Mouse (Mus musculus): ENCODE results near the gene Cables2. TPM values are rescaled to one million over a fixed set of nuclear protein-coding genes. Genes with fewer than 3 reads are reported as not detected.

Cables2 gene
- total and polyA plus RNA-seq, 2 experiments from 2014 or later = 28.4 to 58.8 TPM

- 61% methylated on average over 8 of the region's 8 CpGs for WGBS
- Histone ChIP-seq H3K36me3 (ENCODE audit: insufficient read depth) (no peaks in the 10 kb centered on the region), H3K9me3 (ENCODE audit: low read length) (0 out of 2 replicates have a peak, but pooled peaks cover 3% of the 10 kb centered on the region), H3K4me3 (ENCODE audit: low read depth, low read length) (no peak overlapping the region), H3K27ac (ENCODE audit: low read depth, low read length) (no peak overlapping the region; the same call in 1 of the 2 replicates), H3K27me3 (ENCODE audit: insufficient read depth, low read length) (no peaks in the 10 kb centered on the region), H3K4me1 (ENCODE audit: insufficient read depth) (no peaks in the 10 kb centered on the region; the same call in 1 of the 2 replicates), H3K9ac (no peak overlapping the region), H3K4me2 (ENCODE audit: low read depth) (no peak overlapping the region)
- ATAC-seq = peak; percentile 26; the same call in 1 of the 2 replicates
- TF ChIP-seq CTCF (IDR thresholded peaks at IDR 0.05; ENCODE audit: low read depth) = no peak
- DNase-seq = no peak
These were observed 58.3 kb downstream of the Cables2 start for GRCm38 (mm10) chr2:180215011-180215461.

- Histone ChIP-seq H3K27me3 (ENCODE audit: insufficient read depth, low read length) (no peaks in the 10 kb centered on the region), H3K4me1 (ENCODE audit: insufficient read depth) (no peaks in the 10 kb centered on the region; the same call in 1 of the 2 replicates), H3K4me2 (ENCODE audit: low read depth) (no peak overlapping the region), H3K27ac (ENCODE audit: low read depth, low read length) (no peak overlapping the region; the same call in 1 of the 2 replicates), H3K9ac (no peak overlapping the region), H3K9me3 (ENCODE audit: low read length) (0 out of 2 replicates have a peak, but pooled peaks cover 3% of the 10 kb centered on the region), H3K4me3 (ENCODE audit: low read depth, low read length) (no peak overlapping the region), H3K36me3 (ENCODE audit: insufficient read depth) (no peaks in the 10 kb centered on the region)
- no peak for DNase-seq
- ATAC-seq = peak; percentile 53; the same call in 1 of the 2 replicates
- TF ChIP-seq CTCF (IDR thresholded peaks at IDR 0.05; ENCODE audit: low read depth) = no peak
- 66% methylated on average over 4 of the region's 4 CpGs for WGBS
These were observed 58.8 kb downstream of the Cables2 start for GRCm38 (mm10) chr2:180214352-180214978.

GRCm38 (mm10) chr2:180212255-180212654 is 61.0 kb downstream of the Cables2 start:
- Histone ChIP-seq H3K27me3 (ENCODE audit: insufficient read depth, low read length) (no peaks in the 10 kb centered on the region), H3K36me3 (ENCODE audit: insufficient read depth) (no peaks in the 10 kb centered on the region), H3K4me3 (ENCODE audit: low read depth, low read length) (no peak overlapping the region), H3K27ac (ENCODE audit: low read depth, low read length) (no peak overlapping the region), H3K9ac (no peak overlapping the region), H3K9me3 (ENCODE audit: low read length) (0 out of 2 replicates have a peak, but pooled peaks cover 3% of the 10 kb centered on the region), H3K4me1 (ENCODE audit: insufficient read depth) (no peaks in the 10 kb centered on the region), H3K4me2 (ENCODE audit: low read depth) (no peak overlapping the region)
- ATAC-seq (no peak), DNase-seq (no peak)
- WGBS = 95% methylated on average over 3 of the region's 3 CpGs
- TF ChIP-seq CTCF (IDR thresholded peaks at IDR 0.05; ENCODE audit: low read depth) = no peak

GRCm38 (mm10) chr2:180208976-180209375 is 64.3 kb downstream of the Cables2 start:
- no peak overlapping the region for H3K4me3 ChIP-seq (ENCODE audit: low read depth, low read length)
- TF ChIP-seq CTCF (IDR thresholded peaks at IDR 0.05; ENCODE audit: low read depth) = no peak
- no peak overlapping the region for H3K4me2 ChIP-seq (ENCODE audit: low read depth)
- 86% methylated on average over 1 of the region's 1 CpGs for WGBS
- ATAC-seq = no peak
- no peak overlapping the region for H3K27ac ChIP-seq (ENCODE audit: low read depth, low read length)
- H3K9ac ChIP-seq = no peak overlapping the region
- H3K4me1 ChIP-seq (ENCODE audit: insufficient read depth) = no peaks in the 10 kb centered on the region
- no peaks in the 10 kb centered on the region for H3K27me3 ChIP-seq (ENCODE audit: insufficient read depth, low read length)
- 0 out of 2 replicates have a peak, but pooled peaks cover 3% of the 10 kb centered on the region for H3K9me3 ChIP-seq (ENCODE audit: low read length)
- no peak for DNase-seq
- no peaks in the 10 kb centered on the region for H3K36me3 ChIP-seq (ENCODE audit: insufficient read depth)

Small RNAs within 50 kb of the gene (microRNA-seq; reads per million reads assigned to microRNA genes)
- gene Mir3091 = 0.39 to 0.73 reads per million in 2 experiments

Other genes with a start within 250 kb of the Cables2 start
- 154 and 162 TPM in 2 replicates for gene Lsm14b, start 248.5 kb downstream of the Cables2 start, total RNA-seq (2014; rRNA removed)
- 24.4 and 24.8 TPM in 2 replicates for gene Lsm14b, start 248.5 kb downstream of the Cables2 start, polyA plus RNA-seq (2015; fragmentation: Nextera tagmentation; extraction: Ambion mirVana)
- gene Psma7, start 231.1 kb downstream of the Cables2 start, total RNA-seq (2014; rRNA removed) = 301 and 392 TPM in 2 replicates
- gene Psma7, start 231.1 kb downstream of the Cables2 start, polyA plus RNA-seq (2015; fragmentation: Nextera tagmentation; extraction: Ambion mirVana) = 581 and 734 TPM in 2 replicates
- gene Ss18l1, start 231.0 kb downstream of the Cables2 start, total RNA-seq (2014; rRNA removed) = 82.6 and 104 TPM in 2 replicates
- 32.8 and 47.0 TPM in 2 replicates for gene Ss18l1, start 231.0 kb downstream of the Cables2 start, polyA plus RNA-seq (2015; fragmentation: Nextera tagmentation; extraction: Ambion mirVana)
- gene Mtg2, start 202.9 kb downstream of the Cables2 start, total RNA-seq (2014; rRNA removed) = 27.9 and 32.2 TPM in 2 replicates
- 23.5 and 25.5 TPM in 2 replicates for gene Mtg2, start 202.9 kb downstream of the Cables2 start, polyA plus RNA-seq (2015; fragmentation: Nextera tagmentation; extraction: Ambion mirVana)
- gene Hrh3, start 169.0 kb downstream of the Cables2 start, total RNA-seq (2014; rRNA removed) = 11.3 and 13.3 TPM in 2 replicates
- gene Hrh3, start 169.0 kb downstream of the Cables2 start, polyA plus RNA-seq (2015; fragmentation: Nextera tagmentation; extraction: Ambion mirVana) = 4.6 and 6.1 TPM in 2 replicates
- gene Osbpl2, start 154.2 kb downstream of the Cables2 start, total RNA-seq (2014; rRNA removed) = 63.0 and 64.2 TPM in 2 replicates
- gene Osbpl2, start 154.2 kb downstream of the Cables2 start, polyA plus RNA-seq (2015; fragmentation: Nextera tagmentation; extraction: Ambion mirVana) = 61.0 and 69.8 TPM in 2 replicates
- gene Adrm1, start 102.0 kb downstream of the Cables2 start, total RNA-seq (2014; rRNA removed) = 133 and 168 TPM in 2 replicates
- gene Adrm1, start 102.0 kb downstream of the Cables2 start, polyA plus RNA-seq (2015; fragmentation: Nextera tagmentation; extraction: Ambion mirVana) = 219 and 222 TPM in 2 replicates
- 3.5 and 8.9 TPM in 2 replicates for gene Lama5, start 47.6 kb downstream of the Cables2 start, total RNA-seq (2014; rRNA removed)
- 1.4 and 1.7 TPM in 2 replicates for gene Lama5, start 47.6 kb downstream of the Cables2 start, polyA plus RNA-seq (2015; fragmentation: Nextera tagmentation; extraction: Ambion mirVana)
- 848 and 1,386 TPM in 2 replicates for gene Rps21, start 16.1 kb downstream of the Cables2 start, total RNA-seq (2014; rRNA removed)
- gene Rps21, start 16.1 kb downstream of the Cables2 start, polyA plus RNA-seq (2015; fragmentation: Nextera tagmentation; extraction: Ambion mirVana) = 439 and 570 TPM in 2 replicates
- gene Rbbp8nl, start 16.4 kb upstream of the Cables2 start, total RNA-seq (2014; rRNA removed) = not detected in 2 replicates
- not detected in 2 replicates for gene Rbbp8nl, start 16.4 kb upstream of the Cables2 start, polyA plus RNA-seq (2015; fragmentation: Nextera tagmentation; extraction: Ambion mirVana)
- not detected in 2 replicates for gene Gata5, start 61.2 kb upstream of the Cables2 start, total RNA-seq (2014; rRNA removed)
- gene Gata5, start 61.2 kb upstream of the Cables2 start, polyA plus RNA-seq (2015; fragmentation: Nextera tagmentation; extraction: Ambion mirVana) = not detected in 2 replicates
- gene Slco4a1, start 182.7 kb upstream of the Cables2 start, total RNA-seq (2014; rRNA removed) = 1.8 TPM in 2 replicates
- gene Slco4a1, start 182.7 kb upstream of the Cables2 start, polyA plus RNA-seq (2015; fragmentation: Nextera tagmentation; extraction: Ambion mirVana) = 1.3 and 1.6 TPM in 2 replicates
- 19.8 and 35.8 TPM in 2 replicates for gene Ntsr1, start 226.5 kb upstream of the Cables2 start, total RNA-seq (2014; rRNA removed)
- gene Ntsr1, start 226.5 kb upstream of the Cables2 start, polyA plus RNA-seq (2015; fragmentation: Nextera tagmentation; extraction: Ambion mirVana) = 13.2 and 18.1 TPM in 2 replicates